Mouse (Mus musculus): Measurements from ENCODE around the gene Atg9b.
A peak's percentile ranks its signal among the peaks of the same experiment; 100 is the strongest.
"Not testable (repeated sequence)": the region's sequence is repeated elsewhere in the genome, so short reads cannot be mapped to it uniquely, and the experiment has no call there.

Gene Atg9b

GRCm38 (mm10) chr5:24404594-24405360 lies 12.8 kb upstream of the Atg9b start:
- DNase-seq, result no peak

GRCm38 (mm10) chr5:24401969-24402368 lies 10.0 kb upstream of the Atg9b start:
- no peak for DNase-seq

GRCm38 (mm10) chr5:24400911-24401605 lies 9.1 kb upstream of the Atg9b start:
- no peak for DNase-seq

- no peak for DNase-seq
These were observed 8.4 kb upstream of the Atg9b start for GRCm38 (mm10) chr5:24400362-24400761.

GRCm38 (mm10) chr5:24399686-24400085 lies 7.7 kb upstream of the Atg9b start:
- DNase-seq, result no peak

GRCm38 (mm10) chr5:24396254-24396653 lies 4.3 kb upstream of the Atg9b start:
- not testable (repeated sequence) for DNase-seq

- peak; percentile 94 to 97 for DNase-seq
These were observed 2.4 kb upstream of the Atg9b start for GRCm38 (mm10) chr5:24394165-24394894.

- DNase-seq, result peak; percentile 76 to 83
These were observed 1.6 kb upstream of the Atg9b start, which contains the start of gene Abcb8 for GRCm38 (mm10) chr5:24393392-24393997. Gene Abcb8, plus strand, starts transcription at chr5:24393663.

GRCm38 (mm10) chr5:24392724-24393123 lies 781 bp upstream of the Atg9b start:
- DNase-seq, result no peak

GRCm38 (mm10) chr5:24389658-24390020 lies 2.3 kb downstream of the Atg9b start:
- DNase-seq, result no peak

- DNase-seq, result no peak
These were observed 2.8 kb downstream of the Atg9b start for GRCm38 (mm10) chr5:24389011-24389657.

- DNase-seq, result no peak
These were observed 3.6 kb downstream of the Atg9b start for GRCm38 (mm10) chr5:24388246-24388915.

GRCm38 (mm10) chr5:24387264-24388241 lies 4.4 kb downstream of the Atg9b start:
- peak; percentile 44 to 48 for DNase-seq

- DNase-seq, result no peak
These were observed 5.9 kb downstream of the Atg9b start for GRCm38 (mm10) chr5:24385887-24386550.

- DNase-seq, result no peak
These were observed 6.6 kb downstream of the Atg9b start for GRCm38 (mm10) chr5:24385374-24385773.

- DNase-seq, result no peak
These were observed 7.5 kb downstream of the Atg9b start for GRCm38 (mm10) chr5:24384407-24384806.

- DNase-seq, result peak; percentile 96 to 98
These were observed 8.7 kb downstream of the Atg9b start for GRCm38 (mm10) chr5:24383026-24383859.

- no peak for DNase-seq
These were observed 10.0 kb downstream of the Atg9b start for GRCm38 (mm10) chr5:24381988-24382387.

- no peak for DNase-seq
These were observed 10.5 kb downstream of the Atg9b start for GRCm38 (mm10) chr5:24381486-24381885.

All from cerebellum, postnatal 36 days (tissue).